Mouse (Mus musculus) stomach, postnatal 0 days (tissue): ENCODE measurements around the gene Eif1. TPM values are rescaled to one million over a fixed set of nuclear protein-coding genes. Genes with fewer than 3 reads are reported as not detected.
A peak's percentile ranks its signal among the peaks of the same experiment; 100 is the strongest.

Experiments
- ATAC-seq: fragments of 200-750 bp; cut with Nextera tagmentation; 2 replicates; pipeline ENCODE4 v1.8.0; 2017; ENCODE audit not compliant: low FRiP score, low TSS enrichment
- DNase-seq: peaks from one replicate; pipeline ENCODE4 v3.0.0-alpha.2; 2016; ENCODE audit warnings: low spot score
- H3K27ac ChIP-seq: fragments of 300-500 bp; sonication (generic); replicated peaks from 2 replicates; pipeline ENCODE4 v1.5.1; 2014; ENCODE audit warnings: mild to moderate bottlenecking, control low read depth
- H3K27me3 ChIP-seq: fragments of 300-500 bp; sonication (generic); 2 replicates; pipeline ENCODE4 v1.6.1; 2014; ENCODE audit warnings: low read length; ENCODE audit not compliant: control insufficient read depth, insufficient read depth
- H3K36me3 ChIP-seq: fragments of 300-500 bp; sonication (generic); 2 replicates; pipeline ENCODE4 v1.6.1; 2014; ENCODE audit warnings: low read length, mixed read lengths; ENCODE audit not compliant: control insufficient read depth, insufficient read depth
- H3K4me1 ChIP-seq: fragments of 300-500 bp; sonication (generic); replicated peaks from 2 replicates; pipeline ENCODE4 v1.6.1; 2014; ENCODE audit warnings: antibody characterized with exemption; ENCODE audit not compliant: control insufficient read depth, insufficient read depth
- H3K4me2 ChIP-seq: fragments of 300-500 bp; sonication (generic); replicated peaks from 2 replicates; pipeline ENCODE4 v1.6.1; 2014; ENCODE audit warnings: low read depth, mild to moderate bottlenecking, control low read depth, moderate library complexity
- H3K4me3 ChIP-seq: fragments of 300-500 bp; sonication (generic); 2 replicates; pipeline ENCODE4 v1.5.1; 2014; ENCODE audit warnings: low read depth, low read length, control low read depth
- H3K9ac ChIP-seq: fragments of 300-500 bp; sonication (generic); 2 replicates; pipeline ENCODE4 v1.6.1; 2014; ENCODE audit warnings: mild to moderate bottlenecking, low read length, control low read depth, mixed read lengths
- H3K9me3 ChIP-seq: fragments of 300-500 bp; sonication (generic); 2 replicates; pipeline ENCODE4 v1.6.1; 2016; ENCODE audit warnings: low read length; ENCODE audit not compliant: control insufficient read depth
- CTCF ChIP-seq: IDR thresholded peaks from 2 replicates; pipeline ENCODE4 v1.5.1; 2016; ENCODE audit warnings: antibody characterized with exemption, low read depth, mild to moderate bottlenecking, moderate library complexity
- EP300 ChIP-seq: optimal IDR thresholded peaks from 2 replicates; pipeline ENCODE3; 2016; ENCODE audit warnings: antibody characterized with exemption
- WGBS: fragments of 180-500 bp; shearing (Covaris S2); extraction: QIAGEN DNeasy Blood & Tissue Kit; methylation state at CpG from one replicate; pipeline ENCODE4 v1.1.7; 2014; 5-methylcytosine and 5-hydroxymethylcytosine counted together
- polyA plus RNA-seq: library from polyadenylated mRNA; unstranded; fragments of >200 nt; fragmentation: Nextera tagmentation; extraction: Ambion mirVana; gene quantifications from 2 replicates; pipeline ENCODE4 v1.2.1, GENCODE M21; 2015

Gene Eif1
- polyA plus RNA-seq, 1 experiment from 2014 or later, result 1,495 TPM

DNA sequence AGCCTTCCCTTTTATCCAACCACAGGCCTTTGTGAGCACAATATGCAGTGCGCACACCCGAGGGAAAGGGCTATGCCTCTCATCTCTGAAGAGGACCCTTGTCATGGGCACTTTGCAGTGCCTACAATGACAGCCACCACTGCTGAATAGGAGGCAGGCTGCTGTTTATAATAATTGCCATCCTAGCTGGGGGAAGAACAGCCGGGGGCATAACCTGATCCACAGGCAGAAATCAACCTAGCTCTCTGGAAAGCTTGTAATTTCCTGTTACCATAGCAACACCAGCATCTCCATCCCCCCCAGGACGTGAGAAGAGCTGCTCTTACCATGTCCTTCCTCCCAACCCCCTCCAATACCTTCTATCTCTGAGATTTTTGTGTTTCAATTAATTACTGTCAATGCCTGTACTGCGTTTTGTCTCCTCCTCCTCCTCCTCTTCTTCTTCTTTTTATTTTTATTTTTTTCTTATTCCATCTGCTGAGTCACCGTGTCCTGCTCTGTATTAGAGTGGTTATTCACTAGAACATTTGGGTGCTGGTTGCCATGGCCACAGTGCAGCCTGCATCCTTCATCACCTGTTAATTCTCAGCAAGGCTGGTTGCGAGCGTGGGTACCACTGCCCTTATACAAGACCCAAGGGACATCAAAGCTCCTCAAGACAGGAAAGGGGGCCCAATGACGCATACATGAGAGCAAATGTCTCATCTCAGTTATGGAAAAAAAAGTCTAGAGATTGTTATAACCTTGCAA is 13.3 kb downstream of the Eif1 start:
- H3K4me3 ChIP-seq, result no peak overlapping the region
- no peak overlapping the region for H3K4me2 ChIP-seq
- H3K36me3 ChIP-seq, result no peaks in the 10 kb centered on the region
- no peaks in the 10 kb centered on the region for H3K4me1 ChIP-seq
- no peaks in the 10 kb centered on the region for H3K27me3 ChIP-seq
- H3K27ac ChIP-seq, result no peak overlapping the region
- no peaks in the 10 kb centered on the region for H3K9me3 ChIP-seq
- DNase-seq (no peak), ATAC-seq (no peak)
- TF ChIP-seq CTCF (no peak), EP300 (no peak)
- WGBS, result 59% methylated on average over 9 of the region's 9 CpGs
- no peak overlapping the region for H3K9ac ChIP-seq

DNA sequence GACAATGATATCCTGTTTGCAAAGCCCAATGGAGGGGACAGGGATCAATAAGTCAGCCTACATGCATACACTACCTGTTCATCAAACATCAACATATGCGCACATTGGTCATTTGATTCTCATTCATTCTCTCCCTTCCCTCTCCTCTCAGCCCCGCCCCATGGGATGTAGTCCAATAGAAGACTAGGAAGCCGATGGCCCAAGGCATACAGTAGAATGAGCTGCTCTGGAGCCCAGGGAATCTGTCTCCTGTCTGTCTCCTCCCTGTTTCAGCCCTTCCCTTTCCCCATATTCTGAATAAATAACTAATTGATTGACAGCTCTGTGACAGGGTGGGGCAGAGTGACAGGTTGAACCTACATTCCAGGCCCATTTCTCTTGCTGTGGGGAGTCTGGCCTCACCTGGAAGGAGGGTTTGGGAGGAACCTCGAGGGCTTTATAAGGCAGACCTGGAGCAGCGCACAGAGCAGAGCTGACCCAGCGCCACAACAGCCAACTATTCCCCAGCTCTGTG is 14.3 kb downstream of the Eif1 start, which contains the start of gene Gast:
Gast (plus strand) TSS at position 464 of the 514 bp plus-strand sequence.
- WGBS, result 71% methylated on average over 6 of the region's 6 CpGs
- no peak within 1 kb of the TSS for H3K4me2 ChIP-seq

DNA sequence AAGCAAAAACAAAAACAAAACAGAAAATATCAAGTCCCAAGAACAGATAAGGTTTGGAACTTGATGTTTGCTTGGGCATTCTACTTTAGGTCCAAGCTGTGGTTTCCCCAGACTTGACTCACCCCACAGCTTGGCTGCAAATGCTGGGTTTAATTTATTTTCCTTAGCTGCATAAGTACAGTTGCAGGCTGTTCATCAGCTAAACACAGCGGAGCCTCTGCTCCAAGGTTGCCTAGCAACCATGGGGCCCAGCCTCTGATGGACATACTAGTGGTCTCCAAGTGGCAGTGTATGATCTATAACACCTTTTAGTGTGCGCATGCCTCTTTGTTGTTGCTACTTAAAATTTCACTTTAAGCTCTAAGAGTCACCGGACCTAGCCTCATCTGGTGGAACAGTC is 16.0 kb downstream of the Eif1 start:
- no peaks in the 10 kb centered on the region for H3K9me3 ChIP-seq
- H3K4me3 ChIP-seq, result no peak overlapping the region
- DNase-seq (no peak), ATAC-seq (no peak; the same call in 1 of the 2 replicates)
- no peak overlapping the region for H3K9ac ChIP-seq
- H3K36me3 ChIP-seq, result no peaks in the 10 kb centered on the region
- no peak overlapping the region for H3K4me2 ChIP-seq
- 35% methylated on average over 3 of the region's 3 CpGs for WGBS
- no peaks in the 10 kb centered on the region for H3K4me1 ChIP-seq
- H3K27ac ChIP-seq, result no peak overlapping the region
- H3K27me3 ChIP-seq, result no peaks in the 10 kb centered on the region
- no peak for TF ChIP-seq CTCF
- TF ChIP-seq EP300, result no peak

More for the DNA sequence above, 14.3 kb downstream of the Eif1 start, which contains the start of gene Gast:
- no peak within 1 kb of the TSS for H3K4me3 ChIP-seq
- H3K36me3 ChIP-seq, result no peaks in the 10 kb centered on the region
- TF ChIP-seq EP300 (no peak), CTCF (no peak)
- H3K9me3 ChIP-seq, result no peaks in the 10 kb centered on the region
- no peak within 1 kb of the TSS for H3K27ac ChIP-seq
- no peaks in the 10 kb centered on the region for H3K4me1 ChIP-seq
- no peak for ATAC-seq
- DNase-seq, result no peak
- no peak within 1 kb of the TSS for H3K9ac ChIP-seq
- no peaks in the 10 kb centered on the region for H3K27me3 ChIP-seq

DNA sequence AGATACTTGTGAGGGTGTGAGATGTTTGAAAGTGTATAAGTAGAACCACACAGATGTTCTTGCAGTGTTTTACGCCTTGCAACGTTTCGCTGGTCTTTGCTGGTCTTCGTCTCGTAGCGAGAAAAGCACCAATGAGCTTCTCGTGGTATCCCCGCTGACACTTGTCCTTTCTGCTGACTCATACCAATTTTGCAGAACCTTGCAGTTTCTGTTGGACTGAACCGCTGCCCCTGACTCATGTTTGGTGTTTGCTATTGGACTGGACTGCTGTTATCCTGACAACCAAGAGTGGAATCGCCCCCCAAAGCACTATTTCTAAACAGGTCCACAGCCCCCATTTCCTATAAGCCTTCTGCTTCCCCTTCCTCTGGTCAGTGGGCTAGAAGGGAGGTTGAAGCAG is 24.6 kb downstream of the Eif1 start:
- Histone ChIP-seq H3K9ac (no peak overlapping the region), H3K4me3 (no peak overlapping the region), H3K36me3 (no peaks in the 10 kb centered on the region), H3K27me3 (no peaks in the 10 kb centered on the region), H3K27ac (0 out of 2 replicates have a peak overlapping the region, but pooled peaks have one; percentile 13), H3K4me2 (no peak overlapping the region), H3K4me1 (no peaks in the 10 kb centered on the region), H3K9me3 (no peaks in the 10 kb centered on the region)
- no peak for ATAC-seq
- TF ChIP-seq EP300, result no peak
- no peak for TF ChIP-seq CTCF
- 89% methylated on average over 10 of the region's 10 CpGs for WGBS
- no peak for DNase-seq

DNA sequence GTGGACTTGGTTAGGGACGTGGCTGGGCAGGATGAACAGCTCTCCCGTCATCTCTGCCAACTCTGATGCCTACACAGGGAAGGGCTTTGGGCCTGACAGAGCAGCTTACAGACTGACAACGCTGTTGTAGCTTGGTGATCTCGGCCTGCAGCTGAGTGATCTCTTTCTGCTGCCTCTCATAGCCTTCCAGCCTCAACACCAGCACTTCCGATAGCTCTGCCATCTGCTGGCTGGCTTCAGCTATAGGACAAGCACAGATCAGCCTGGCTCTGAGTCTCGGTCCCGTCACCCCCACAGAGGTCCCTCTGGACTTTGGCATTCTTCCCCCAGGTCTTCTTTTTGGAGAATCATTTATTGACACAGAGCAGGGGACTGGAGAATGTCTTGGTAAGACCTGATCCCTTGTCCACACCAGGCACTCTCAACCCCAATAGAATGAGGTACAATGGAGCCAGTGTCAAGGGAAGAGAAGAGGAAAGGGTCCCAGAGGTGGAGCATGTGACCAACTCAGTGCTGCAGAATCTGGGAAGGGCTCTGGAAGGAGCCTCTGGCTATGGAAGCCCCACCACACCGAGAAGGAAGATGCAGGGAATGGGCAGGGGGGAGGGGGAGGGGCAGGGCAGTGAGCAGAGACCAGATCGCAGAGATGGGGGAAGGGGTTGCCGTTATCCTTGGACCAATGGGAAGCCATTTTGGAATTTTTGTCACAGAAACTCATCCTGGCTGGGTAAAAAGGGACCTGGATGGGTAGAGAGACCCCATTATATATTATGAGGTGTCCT is 32.6 kb downstream of the Eif1 start:
- no peaks in the 10 kb centered on the region for H3K4me1 ChIP-seq

More for the DNA sequence above, 32.6 kb downstream of the Eif1 start:
- no peak overlapping the region for H3K4me2 ChIP-seq
- no peak for TF ChIP-seq EP300
- peak; percentile 73 for TF ChIP-seq CTCF
- no peaks in the 10 kb centered on the region for H3K36me3 ChIP-seq
- H3K9ac ChIP-seq, result no peak overlapping the region
- WGBS, result 28% methylated on average over 10 of the region's 10 CpGs
- no peak for ATAC-seq
- no peak for DNase-seq
- H3K27ac ChIP-seq, result no peak overlapping the region
- no peaks in the 10 kb centered on the region for H3K9me3 ChIP-seq
- H3K4me3 ChIP-seq, result no peak overlapping the region
- H3K27me3 ChIP-seq, result peaks cover 3% of the 10 kb centered on the region; the same call in 1 of the 2 replicates
